Mouse (Mus musculus) embryo, embryonic 10.5 days (tissue): Measurements from ENCODE around the gene Gm4985.
"Not testable (repeated sequence)": the region's sequence is repeated elsewhere in the genome, so short reads cannot be mapped to it uniquely, and the experiment has no call there.

Experiments used
- DNase-seq: peaks from one replicate; pipeline ENCODE4 v3.0.0-alpha.2; 2015; ENCODE audit warnings: low spot score

Gene Gm4985

GRCm38 (mm10) chrX:23958834-23959233, at the start of gene Gm4985:
Gene Gm4985, minus strand, starts transcription at chrX:23958934.
- not testable (repeated sequence) for DNase-seq

DNA sequence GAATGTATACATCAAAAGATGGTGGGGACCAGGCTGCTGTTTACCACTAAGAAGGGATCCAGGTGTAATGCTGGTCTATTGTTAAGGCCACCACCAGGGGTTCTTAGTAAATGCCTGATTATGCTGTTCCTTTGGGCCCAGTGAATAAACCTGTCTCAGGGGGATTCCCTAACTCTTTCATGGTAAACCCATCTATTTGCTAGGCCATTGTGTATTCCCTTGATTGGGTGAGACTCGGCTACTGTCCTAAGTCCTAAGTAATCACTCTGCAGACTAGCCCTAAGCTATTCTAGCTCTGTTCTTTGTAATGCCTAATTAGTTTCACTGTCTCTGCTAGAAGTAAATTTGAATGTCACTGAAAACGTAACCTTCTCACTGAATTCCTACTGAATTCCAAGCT, 4.6 kb downstream of the Gm4985 start:
- DNase-seq, result no peak
